Mouse (Mus musculus): ENCODE measurements around the gene Tm2d3. TPM values are rescaled to one million over a fixed set of nuclear protein-coding genes. Genes with fewer than 3 reads are reported as not detected.

Tm2d3 gene
- total and polyA plus RNA-seq, 2 experiments from 2014 or later, result 69.0 to 110 TPM

DNA sequence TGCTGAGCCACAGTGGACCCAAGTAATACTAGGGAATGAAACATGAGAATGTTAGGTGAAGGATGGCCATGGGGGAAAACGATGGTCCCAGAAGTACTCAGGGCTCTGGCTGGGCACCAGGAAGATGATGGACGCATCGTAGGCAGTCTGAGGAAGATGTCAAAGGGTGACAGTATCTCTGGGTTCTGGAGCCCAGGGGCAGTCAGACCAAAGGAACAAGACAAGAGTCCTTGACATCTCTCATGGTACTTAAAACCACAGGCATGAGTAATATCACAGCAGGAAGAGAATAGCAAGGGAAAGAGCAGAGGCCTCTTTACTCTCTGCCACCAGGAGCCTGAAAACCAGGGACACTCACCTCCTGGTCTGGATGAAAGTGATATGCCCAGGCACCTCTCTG lies 44.3 kb downstream of the Tm2d3 start:
- no peak for TF ChIP-seq CTCF (IDR thresholded peaks at IDR 0.05; ENCODE audit: low read depth)
- Histone ChIP-seq H3K4me2 (ENCODE audit: low read depth, low read length) (no peak overlapping the region), H3K9ac (replicated peaks; ENCODE audit: low read length) (no peak overlapping the region), H3K27ac (no peak overlapping the region), H3K4me1 (ENCODE audit: insufficient read depth, low read length) (no peaks in the 10 kb centered on the region), H3K36me3 (ENCODE audit: insufficient read depth, low read length) (no peaks in the 10 kb centered on the region), H3K9me3 (ENCODE audit: low read length) (no peaks in the 10 kb centered on the region), H3K27me3 (ENCODE audit: insufficient read depth, low read length) (no peaks in the 10 kb centered on the region), H3K4me3 (ENCODE audit: low read length) (no peak overlapping the region)
- DNase-seq (ENCODE audit: low spot score) (no peak), ATAC-seq (no peak)
- WGBS, result 91% methylated on average over 3 of the region's 3 CpGs

GRCm38 (mm10) chr7:65737286-65738040 lies 46.5 kb downstream of the Tm2d3 start:
- Histone ChIP-seq H3K27me3 (ENCODE audit: insufficient read depth, low read length) (no peaks in the 10 kb centered on the region), H3K4me2 (ENCODE audit: low read depth, low read length) (no peak overlapping the region), H3K27ac (no peak overlapping the region), H3K4me3 (ENCODE audit: low read length) (no peak overlapping the region), H3K4me1 (ENCODE audit: insufficient read depth, low read length) (no peaks in the 10 kb centered on the region), H3K9me3 (ENCODE audit: low read length) (no peaks in the 10 kb centered on the region), H3K9ac (replicated peaks; ENCODE audit: low read length) (no peak overlapping the region), H3K36me3 (ENCODE audit: insufficient read depth, low read length) (no peaks in the 10 kb centered on the region)
- DNase-seq (ENCODE audit: low spot score) (no peak), ATAC-seq (no peak)
- 79% methylated on average over 12 of the region's 12 CpGs for WGBS
- TF ChIP-seq CTCF (IDR thresholded peaks at IDR 0.05; ENCODE audit: low read depth), result no peak

- H3K4me3 ChIP-seq (ENCODE audit: low read length), result no peak overlapping the region
- no peak for TF ChIP-seq CTCF (IDR thresholded peaks at IDR 0.05; ENCODE audit: low read depth)
- no peak overlapping the region for H3K27ac ChIP-seq
- H3K27me3 ChIP-seq (ENCODE audit: insufficient read depth, low read length), result no peaks in the 10 kb centered on the region
- ATAC-seq (no peak), DNase-seq (ENCODE audit: low spot score) (no peak)
- WGBS, result 93% methylated on average over 8 of the region's 8 CpGs
- H3K4me1 ChIP-seq (ENCODE audit: insufficient read depth, low read length), result no peaks in the 10 kb centered on the region
- no peak overlapping the region for H3K9ac ChIP-seq (replicated peaks; ENCODE audit: low read length)
- H3K36me3 ChIP-seq (ENCODE audit: insufficient read depth, low read length), result no peaks in the 10 kb centered on the region
- H3K9me3 ChIP-seq (ENCODE audit: low read length), result no peaks in the 10 kb centered on the region
- no peak overlapping the region for H3K4me2 ChIP-seq (ENCODE audit: low read depth, low read length)
Measured at GRCm38 (mm10) chr7:65742857-65743256, 51.9 kb downstream of the Tm2d3 start.

DNA sequence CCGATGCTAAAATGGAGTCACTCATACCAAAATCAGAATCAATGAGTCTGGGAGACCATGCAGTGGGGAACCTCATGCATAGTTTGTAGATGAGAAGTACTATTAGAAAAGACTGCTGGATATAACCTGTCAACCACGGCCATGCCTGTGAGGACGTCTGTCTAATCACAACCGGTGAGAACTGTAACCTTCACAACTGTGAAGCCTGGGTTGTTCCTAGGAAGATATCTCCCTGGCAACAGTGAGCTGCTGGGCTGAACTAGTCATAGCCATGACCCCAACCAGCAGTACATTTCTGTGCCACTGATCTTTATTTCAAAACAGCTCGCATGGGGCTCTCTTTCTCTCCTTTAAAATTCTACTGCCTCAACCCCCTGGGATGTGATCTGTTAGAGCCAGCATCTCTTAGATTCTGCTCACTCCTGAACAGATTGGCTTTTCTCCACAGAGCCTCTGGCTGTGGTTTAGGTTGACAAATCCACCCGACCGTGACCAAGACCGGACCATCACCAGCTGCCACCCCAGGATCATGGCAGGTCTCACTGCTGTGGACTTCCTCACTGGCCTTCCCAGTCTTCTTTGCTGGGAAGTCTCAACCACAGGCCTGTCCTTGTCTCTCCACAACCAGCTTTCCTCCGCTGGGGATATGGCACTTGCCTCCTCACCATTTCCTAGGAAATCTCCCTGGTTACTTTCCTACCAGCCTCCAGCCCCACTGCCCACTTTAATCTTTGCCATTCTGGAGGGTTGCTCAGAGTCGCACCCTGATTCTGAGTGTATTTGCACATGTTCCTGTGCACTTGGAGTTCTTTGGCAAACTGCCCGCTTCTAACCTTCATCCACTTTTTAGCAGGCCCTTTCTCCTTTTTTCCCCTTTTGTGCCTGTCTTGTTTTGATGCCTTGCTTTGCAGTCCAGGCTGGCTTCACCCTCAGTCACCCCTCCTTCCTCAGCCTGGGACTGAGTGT lies 57.3 kb downstream of the Tm2d3 start:
- no peaks in the 10 kb centered on the region for H3K36me3 ChIP-seq (ENCODE audit: insufficient read depth, low read length)
- H3K27me3 ChIP-seq (ENCODE audit: insufficient read depth, low read length), result no peaks in the 10 kb centered on the region
- no peaks in the 10 kb centered on the region for H3K9me3 ChIP-seq (ENCODE audit: low read length)
- TF ChIP-seq CTCF (IDR thresholded peaks at IDR 0.05; ENCODE audit: low read depth), result no peak
- H3K9ac ChIP-seq (replicated peaks; ENCODE audit: low read length), result no peak overlapping the region
- peak overlapping the region; percentile 59 for H3K27ac ChIP-seq
- H3K4me3 ChIP-seq (ENCODE audit: low read length), result no peak overlapping the region
- DNase-seq (ENCODE audit: low spot score) (peak; percentile 59), ATAC-seq (peak; percentile 63)
- peaks cover 4% of the 10 kb centered on the region; the same call in 1 of the 2 replicates for H3K4me1 ChIP-seq (ENCODE audit: insufficient read depth, low read length)
- 46% methylated on average over 11 of the region's 11 CpGs for WGBS
- no peak overlapping the region for H3K4me2 ChIP-seq (ENCODE audit: low read depth, low read length)

Other genes starting within 250 kb of the Tm2d3 start
- gene Tjp1, start 163.4 kb upstream of the Tm2d3 start, total RNA-seq (2014; rRNA removed), result 46.2 and 69.5 TPM in 2 replicates
- gene Tjp1, start 163.4 kb upstream of the Tm2d3 start, polyA plus RNA-seq (2015; fragmentation: Nextera tagmentation; extraction: Ambion mirVana), result 20.2 and 24.2 TPM in 2 replicates
- gene Tarsl2, start 46.3 kb upstream of the Tm2d3 start, total RNA-seq (2014; rRNA removed), result 16.0 and 18.7 TPM in 2 replicates
- gene Tarsl2, start 46.3 kb upstream of the Tm2d3 start, polyA plus RNA-seq (2015; fragmentation: Nextera tagmentation; extraction: Ambion mirVana), result 20.9 and 22.4 TPM in 2 replicates
- gene Pcsk6, start 170.6 kb downstream of the Tm2d3 start, total RNA-seq (2014; rRNA removed), result 13.0 and 20.1 TPM in 2 replicates
- gene Pcsk6, start 170.6 kb downstream of the Tm2d3 start, polyA plus RNA-seq (2015; fragmentation: Nextera tagmentation; extraction: Ambion mirVana), result 2.0 and 2.1 TPM in 2 replicates

Data from hindbrain, postnatal 0 days (tissue).